Comparison of ENCODE assay signal across 17 mouse cellular contexts in genomic region chr7:82022404-82022803, GRCm38 (mm10). TPM values are rescaled to one million over a fixed set of nuclear protein-coding genes. Genes with fewer than 3 reads are reported as not detected.
"Had no signal": no experiment of that assay in that cellular context is flagged by ENCODE, and none has a peak within 500 bp of the region (broad histone marks: within the 10 kb centered on the region; RNA-seq: fewer than 3 reads in every experiment).

No protein-coding gene starts in this region.

- H3K9ac ChIP-seq: lung, embryonic 14.5 days; midbrain, embryonic 12.5 days; midbrain, embryonic 15.5 days; neural tube, embryonic 13.5 days; neural tube, embryonic 15.5 days had no signal

- H3K4me2 ChIP-seq: lung, embryonic 14.5 days; midbrain, embryonic 12.5 days; midbrain, embryonic 15.5 days; neural tube, embryonic 13.5 days; neural tube, embryonic 15.5 days had no signal

- ATAC-seq: midbrain, embryonic 15.5 days had no signal

- H3K9me3 ChIP-seq: midbrain, embryonic 10.5 days; midbrain, embryonic 12.5 days; midbrain, embryonic 15.5 days; neural tube, embryonic 13.5 days; neural tube, embryonic 15.5 days had no signal

- H3K27ac ChIP-seq: midbrain, embryonic 10.5 days; midbrain, embryonic 12.5 days; midbrain, embryonic 15.5 days; neural tube, embryonic 13.5 days; neural tube, embryonic 15.5 days had no signal

- DNase-seq: lung, adult 18-20 months; lung, embryonic 14.5 days; lung, postnatal 10 days; lung, postnatal 4 days; retina, postnatal 1 day; right cerebral cortex, postnatal 14 days; thymus, adult 18-20 months; thymus, postnatal 14 days; thymus, postnatal 36 days had no signal

- H3K4me3 ChIP-seq: midbrain, embryonic 10.5 days; midbrain, embryonic 12.5 days; midbrain, embryonic 15.5 days; myocyte; neural tube, embryonic 13.5 days; neural tube, embryonic 15.5 days had no signal

- H3K36me3 ChIP-seq: midbrain, embryonic 10.5 days; midbrain, embryonic 12.5 days; midbrain, embryonic 15.5 days; neural tube, embryonic 13.5 days; neural tube, embryonic 15.5 days had no signal

- H3K27me3 ChIP-seq: midbrain, embryonic 15.5 days had no signal

- H3K4me1 ChIP-seq: midbrain, embryonic 12.5 days had no signal

RNA-seq across cellular contexts. Expression of gene Bnc1, which starts 30.3 kb away (rescaled TPM):
- total RNA-seq: megakaryocyte, adult 5-6 weeks; megakaryocyte-erythroid progenitor cell, adult 5-6 weeks had no signal
